Comparison of ENCODE assay signal across 22 mouse cellular contexts in the genomic region with DNA sequence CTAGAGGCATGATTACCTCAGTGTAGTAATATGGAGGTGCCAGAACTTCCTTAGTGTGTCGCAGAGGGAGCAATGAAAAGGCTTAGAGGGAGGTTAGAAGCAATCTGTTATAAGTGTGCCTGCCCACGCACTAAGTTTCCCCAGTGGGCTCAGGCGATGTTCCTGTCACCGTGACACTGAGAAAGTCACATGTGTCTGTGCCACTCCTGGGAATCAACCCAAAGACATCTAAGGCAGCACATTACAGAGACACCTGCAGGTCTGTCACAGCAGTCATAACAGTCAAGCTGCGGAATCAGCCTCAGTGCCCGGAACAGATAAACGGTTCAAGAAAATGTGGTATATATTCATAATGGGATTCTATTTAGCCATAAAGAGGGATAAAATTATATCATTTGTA. TPM values are rescaled to one million over a fixed set of nuclear protein-coding genes. Genes with fewer than 3 reads are reported as not detected.
DNase-seq lines count a peak whose midpoint lies in the region; ATAC-seq and TF ChIP-seq lines count a peak whose summit lies in the region.
"Had no signal": no experiment of that assay in that cellular context is flagged by ENCODE, and none has a peak within 500 bp of the region (broad histone marks: within the 10 kb centered on the region; RNA-seq: fewer than 3 reads in every experiment).

No protein-coding gene starts in this region.

- no peak for TF ChIP-seq CTCF in forebrain, postnatal 0 days (IDR thresholded peaks at IDR 0.05; ENCODE audit: low read depth)

- H3K4me2 ChIP-seq in forebrain, postnatal 0 days (ENCODE audit: low read depth) = no peak overlapping the region
- H3K4me2 ChIP-seq in kidney, embryonic 14.5 days (replicated peaks; ENCODE audit: low read depth, low read length) = no peak overlapping the region
- H3K4me2 ChIP-seq: embryonic facial prominence, embryonic 12.5 days; heart, embryonic 15.5 days; kidney, embryonic 15.5 days; limb, embryonic 15.5 days had no signal

- intact Hi-C loops in left cerebral cortex, postnatal 4 days (cut with DNase I) = loop anchor here (2.0 kb wide), 1 partner anchor 17 kb away; the partner anchor contains the start of gene Stra6l
- intact Hi-C loops in left cerebral cortex, postnatal 36 days (cut with DNase I) = no loop called here

- ATAC-seq in forebrain, postnatal 0 days = peak; percentile 76
- ATAC-seq in kidney, embryonic 14.5 days (ENCODE audit: low FRiP score, low TSS enrichment) = no peak

- H3K36me3 ChIP-seq in forebrain, postnatal 0 days (ENCODE audit: insufficient read depth) = no peaks in the 10 kb centered on the region
- H3K36me3 ChIP-seq in kidney, embryonic 14.5 days (ENCODE audit: control insufficient read depth, insufficient read depth, low read length) = no peaks in the 10 kb centered on the region
- H3K36me3 ChIP-seq: embryonic facial prominence, embryonic 12.5 days; heart, embryonic 15.5 days; kidney, embryonic 15.5 days; limb, embryonic 15.5 days had no signal

- H3K27ac ChIP-seq in forebrain, postnatal 0 days (ENCODE audit: low read depth, low read length) = no peak overlapping the region
- H3K27ac ChIP-seq in kidney, embryonic 14.5 days (ENCODE audit: low read depth, low read length) = no peak overlapping the region
- H3K27ac ChIP-seq: embryonic facial prominence, embryonic 12.5 days; heart, embryonic 15.5 days; kidney, embryonic 15.5 days; limb, embryonic 15.5 days had no signal

- H3K9ac ChIP-seq in forebrain, postnatal 0 days = no peak overlapping the region
- no peak overlapping the region for H3K9ac ChIP-seq in kidney, embryonic 14.5 days (ENCODE audit: low read depth, low read length)
- H3K9ac ChIP-seq: embryonic facial prominence, embryonic 12.5 days; heart, embryonic 15.5 days; kidney, embryonic 15.5 days; limb, embryonic 15.5 days had no signal

- peaks cover 21% of the 10 kb centered on the region for H3K4me1 ChIP-seq in forebrain, postnatal 0 days (ENCODE audit: insufficient read depth)
- H3K4me1 ChIP-seq in kidney, embryonic 14.5 days (ENCODE audit: control insufficient read depth, insufficient read depth, low read length) = no peaks in the 10 kb centered on the region
- H3K4me1 ChIP-seq: heart, embryonic 15.5 days; limb, embryonic 15.5 days had no signal

- WGBS in forebrain, postnatal 0 days = 54% methylated on average over 7 of the region's 7 CpGs
- WGBS in kidney, embryonic 14.5 days = 89% methylated on average over 7 of the region's 7 CpGs

- no peaks in the 10 kb centered on the region for H3K27me3 ChIP-seq in forebrain, postnatal 0 days (ENCODE audit: insufficient read depth, low read length)
- peaks cover 21% of the 10 kb centered on the region for H3K27me3 ChIP-seq in kidney, embryonic 14.5 days (ENCODE audit: control insufficient read depth, insufficient read depth, low read length)

- H3K4me3 ChIP-seq in forebrain, postnatal 0 days (ENCODE audit: low read depth, low read length) = no peak overlapping the region
- H3K4me3 ChIP-seq in kidney, embryonic 14.5 days (ENCODE audit: low read length) = no peak overlapping the region
- H3K4me3 ChIP-seq: embryonic facial prominence, embryonic 12.5 days; heart, embryonic 15.5 days; kidney, embryonic 15.5 days; limb, embryonic 15.5 days had no signal

- peak; percentile 61 for DNase-seq in left cerebral cortex, adult 11 months (ENCODE audit: low spot score)
- no peak for DNase-seq in left cerebral cortex, postnatal 4 days
- DNase-seq in brain, adult 2 months (ENCODE audit: low read depth, low spot score) = peak; percentile 79
- DNase-seq in forebrain, postnatal 0 days = no peak
- peak; percentile 22 to 42 for DNase-seq in left cerebral cortex, postnatal 36 days (ENCODE audit: low spot score in 2 of 2)
- DNase-seq in kidney, postnatal 36 days = no peak
- no peak for DNase-seq in adrenal gland, postnatal 10 days
- DNase-seq: adrenal gland, adult 2 months; cerebellum, adult 18-20 months; heart, adult 18-20 months; lung, postnatal 14 days; spleen, adult 18-20 months had no signal

- H3K9me3 ChIP-seq in forebrain, postnatal 0 days (ENCODE audit: low read length) = no peaks in the 10 kb centered on the region
- H3K9me3 ChIP-seq in kidney, embryonic 14.5 days (ENCODE audit: control insufficient read depth, low read length) = no peaks in the 10 kb centered on the region
- H3K9me3 ChIP-seq: embryonic facial prominence, embryonic 12.5 days; heart, embryonic 15.5 days; kidney, embryonic 15.5 days; limb, embryonic 15.5 days had no signal

RNA-seq across cellular contexts. Expression of gene Igfbpl1, which starts 5.3 kb away (rescaled TPM):
- 10 to 100 TPM; 35.5 to 36.2 TPM for total RNA-seq in left cerebral cortex, postnatal 4 days (2021)
- 102 and 123 TPM in 2 replicates for total RNA-seq in forebrain, postnatal 0 days (2014; rRNA removed)
- 41.0 and 55.1 TPM in 2 replicates for polyA plus RNA-seq in forebrain, postnatal 0 days (2015; fragmentation: Nextera tagmentation; extraction: Ambion mirVana)
- total RNA-seq in left cerebral cortex, postnatal 36 days (2021) = 1 to 10 TPM in 1 of 2 experiments, under 1 TPM in 1; 0.67 to 1.0 TPM
- under 1 TPM in 1 of 2 experiments, not detected in 1; 0.12 TPM for total RNA-seq in adrenal gland, postnatal 10 days (2021)
- 0.14 TPM in 2 replicates for polyA plus RNA-seq in kidney, embryonic 14.5 days (2014; fragmentation: Nextera tagmentation; extraction: Ambion mirVana)
- total RNA-seq: adrenal gland, adult 2 months; common myeloid progenitor, adult 5-6 weeks; gastrocnemius, adult 8-10 months; hematopoietic stem cell, adult 5-6 weeks had no signal
- polyA plus RNA-seq: adrenal gland, adult 2 months; liver, embryonic 16.5 days had no signal

RNA-seq across cellular contexts. Expression of gene Stra6l, which starts 16.5 kb away (rescaled TPM):
- under 1 TPM; 0.16 to 0.20 TPM for total RNA-seq in left cerebral cortex, postnatal 4 days (2021)
- total RNA-seq in forebrain, postnatal 0 days (2014; rRNA removed) = 0.29 and 0.46 TPM in 2 replicates
- 0.38 and 0.47 TPM in 2 replicates for polyA plus RNA-seq in forebrain, postnatal 0 days (2015; fragmentation: Nextera tagmentation; extraction: Ambion mirVana)
- not detected for total RNA-seq in left cerebral cortex, postnatal 36 days (2021)
- total RNA-seq in adrenal gland, postnatal 10 days (2021) = 1 to 10 TPM; 4.8 to 8.1 TPM
- 0.29 and 0.61 TPM in 2 replicates for polyA plus RNA-seq in kidney, embryonic 14.5 days (2014; fragmentation: Nextera tagmentation; extraction: Ambion mirVana)
- total RNA-seq: common myeloid progenitor, adult 5-6 weeks; gastrocnemius, adult 8-10 months; heart, adult 18-20 months; hematopoietic stem cell, adult 5-6 weeks; layer of hippocampus, postnatal 25 days had no signal

RNA-seq across cellular contexts. Expression of gene Aldh1b1, which starts 33.2 kb away (rescaled TPM):
- total RNA-seq in left cerebral cortex, postnatal 4 days (2021) = 10 to 100 TPM; 27.9 to 28.0 TPM
- 56.4 and 57.6 TPM in 2 replicates for total RNA-seq in forebrain, postnatal 0 days (2014; rRNA removed)
- polyA plus RNA-seq in forebrain, postnatal 0 days (2015; fragmentation: Nextera tagmentation; extraction: Ambion mirVana) = 37.1 and 39.2 TPM in 2 replicates
- 1 to 10 TPM; 4.6 to 7.1 TPM for total RNA-seq in left cerebral cortex, postnatal 36 days (2021)
- total RNA-seq in adrenal gland, postnatal 10 days (2021) = 10 to 100 TPM; 22.1 to 28.1 TPM
- polyA plus RNA-seq in kidney, embryonic 14.5 days (2014; fragmentation: Nextera tagmentation; extraction: Ambion mirVana) = 2.0 and 2.2 TPM in 2 replicates

RNA-seq across cellular contexts. Expression of gene Ccdc180, which starts 58.1 kb away (rescaled TPM):
- total RNA-seq in left cerebral cortex, postnatal 4 days (2021) = under 1 TPM; 0.28 to 0.79 TPM
- total RNA-seq in forebrain, postnatal 0 days (2014; rRNA removed) = 0.38 and 0.76 TPM in 2 replicates
- polyA plus RNA-seq in forebrain, postnatal 0 days (2015; fragmentation: Nextera tagmentation; extraction: Ambion mirVana) = 0.28 and 0.51 TPM in 2 replicates
- under 1 TPM; 0.12 to 0.14 TPM for total RNA-seq in left cerebral cortex, postnatal 36 days (2021)
- under 1 TPM; 0.06 to 0.09 TPM for total RNA-seq in adrenal gland, postnatal 10 days (2021)
- 0.16 and 0.80 TPM in 2 replicates for polyA plus RNA-seq in kidney, embryonic 14.5 days (2014; fragmentation: Nextera tagmentation; extraction: Ambion mirVana)
- total RNA-seq: gastrocnemius, adult 8-10 months; hematopoietic stem cell, adult 5-6 weeks had no signal
- polyA plus RNA-seq: adrenal gland, adult 2 months; embryonic facial prominence, embryonic 12.5 days had no signal

Comparison
In these comparisons a context has a peak if more than half of its experiments do, and no peak if none do; other contexts are left out.
1. DNase-seq: peak in left cerebral cortex, adult 11 months (single experiment), brain, adult 2 months (single experiment) and left cerebral cortex, postnatal 36 days (2 of 2); none in left cerebral cortex, postnatal 4 days (single experiment), forebrain, postnatal 0 days (single experiment), kidney, postnatal 36 days (0 of 2) and adrenal gland, postnatal 10 days (single experiment).
2. RNA of gene Igfbpl1, which starts 5.3 kb away (total RNA-seq): 102 to 123 TPM in forebrain, postnatal 0 days and 35.5 to 36.2 TPM in left cerebral cortex, postnatal 4 days; 0.67 to 1.0 TPM in left cerebral cortex, postnatal 36 days and 0.12 TPM in adrenal gland, postnatal 10 days; every median in the first group is over 10 times any median in the second.